Mouse (Mus musculus) neural tube, embryonic 11.5 days (tissue): Measurements from ENCODE around the gene Dock7. TPM values are rescaled to one million over a fixed set of nuclear protein-coding genes. Genes with fewer than 3 reads are reported as not detected.

Experiments
- polyA plus RNA-seq: library from polyadenylated mRNA; unstranded; fragments of >200 nt; fragmentation: Nextera tagmentation; extraction: Ambion mirVana; gene quantifications from 2 replicates; pipeline ENCODE4 v1.2.1, GENCODE M21; 2014

Dock7 gene
- polyA plus RNA-seq, 1 experiment from 2014 or later: 114 TPM

Other genes starting within 250 kb of the Dock7 start
- 114 and 120 TPM in 2 replicates for gene Usp1, start 197.1 kb downstream of the Dock7 start, polyA plus RNA-seq
- 0.58 and 1.3 TPM in 2 replicates for gene Angptl3, start 90.0 kb downstream of the Dock7 start, polyA plus RNA-seq
- gene Atg4c, start 73.0 kb upstream of the Dock7 start, polyA plus RNA-seq: 14.7 and 17.2 TPM in 2 replicates
- gene Gm12689, start 175.0 kb upstream of the Dock7 start, polyA plus RNA-seq: 0.47 TPM in 1 of 2 replicates, not detected in the other